Mouse (Mus musculus) neural tube, embryonic 14.5 days (tissue): ENCODE data around the gene Gkap1. TPM values are rescaled to one million over a fixed set of nuclear protein-coding genes. Genes with fewer than 3 reads are reported as not detected.
A peak's percentile ranks its signal among the peaks of the same experiment; 100 is the strongest.

Source experiments
- ATAC-seq: fragments of 200-750 bp; cut with Nextera tagmentation; 2 replicates; pipeline ENCODE4 v1.8.0; 2017; ENCODE audit warnings: low read depth, mild to moderate bottlenecking, moderate TSS enrichment, moderate library complexity
- H3K27ac ChIP-seq: fragments of 300-500 bp; sonication (generic); 2 replicates; pipeline ENCODE4 v1.5.1; 2014; ENCODE audit warnings: low read depth, mild to moderate bottlenecking, control low read depth, low read length, moderate library complexity, mixed read lengths
- H3K27me3 ChIP-seq: fragments of 300-500 bp; sonication (generic); 2 replicates; pipeline ENCODE4 v1.6.1; 2014; ENCODE audit warnings: low read length; ENCODE audit not compliant: control insufficient read depth, insufficient read depth
- H3K36me3 ChIP-seq: fragments of 300-500 bp; sonication (generic); 2 replicates; pipeline ENCODE4 v1.6.1; 2014; ENCODE audit warnings: low read length, mixed read lengths; ENCODE audit not compliant: control insufficient read depth, insufficient read depth
- H3K4me1 ChIP-seq: fragments of 300-500 bp; sonication (generic); 2 replicates; pipeline ENCODE4 v1.6.1; 2014; ENCODE audit warnings: low read length; ENCODE audit not compliant: control insufficient read depth, insufficient read depth
- H3K4me2 ChIP-seq: fragments of 300-500 bp; sonication (generic); 2 replicates; pipeline ENCODE4 v1.6.1; 2014; ENCODE audit warnings: mild to moderate bottlenecking, low read depth, low read length, control low read depth
- H3K4me3 ChIP-seq: fragments of 300-500 bp; sonication (generic); 2 replicates; pipeline ENCODE4 v1.5.1; 2014; ENCODE audit warnings: low read depth, low read length, control low read depth, mixed read lengths
- H3K9ac ChIP-seq: fragments of 300-500 bp; sonication (generic); replicated peaks from 2 replicates; pipeline ENCODE4 v1.6.1; 2014; ENCODE audit warnings: low read depth, mild to moderate bottlenecking, control low read depth, low read length, mixed read lengths
- H3K9me3 ChIP-seq: fragments of 300-500 bp; sonication (generic); 2 replicates; pipeline ENCODE4 v1.6.1; 2016; ENCODE audit warnings: low read length; ENCODE audit not compliant: control insufficient read depth
- WGBS: fragments of 180-500 bp; shearing (Covaris S2); extraction: QIAGEN DNeasy Blood & Tissue Kit; methylation state at CpG from one replicate; pipeline ENCODE4 v1.1.7; 2014; 5-methylcytosine and 5-hydroxymethylcytosine counted together
- polyA plus RNA-seq: library from polyadenylated mRNA; unstranded; fragments of >200 nt; fragmentation: Nextera tagmentation; extraction: Ambion mirVana; gene quantifications from 2 replicates; pipeline ENCODE4 v1.2.1, GENCODE M21; 2014

Gene Gkap1
- polyA plus RNA-seq, 1 experiment from 2014 or later, result 29.7 TPM

DNA sequence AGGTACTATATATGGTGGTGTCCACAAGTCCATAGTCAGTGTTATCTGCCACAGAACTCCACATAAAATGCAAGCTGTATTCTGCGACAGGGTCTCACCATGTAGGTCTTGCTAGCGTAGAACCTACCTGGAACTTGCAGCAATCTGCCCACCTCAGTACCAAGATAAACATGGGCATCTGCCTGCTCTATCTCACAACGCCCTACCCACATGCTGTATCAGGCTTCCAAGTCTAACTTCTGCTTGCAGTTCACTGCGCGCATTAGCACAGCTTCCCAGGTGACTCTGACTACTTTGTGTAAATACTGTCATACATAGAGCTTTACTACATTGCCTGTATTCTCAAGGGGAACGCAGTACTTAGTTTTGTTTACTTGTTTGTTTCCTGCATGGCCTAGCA is 26.5 kb upstream of the Gkap1 start:
- H3K4me3 ChIP-seq, result no peak overlapping the region
- H3K27ac ChIP-seq, result no peak overlapping the region
- ATAC-seq, result no peak
- H3K9ac ChIP-seq, result no peak overlapping the region
- H3K4me1 ChIP-seq, result no peaks in the 10 kb centered on the region
- H3K27me3 ChIP-seq, result no peaks in the 10 kb centered on the region
- no peaks in the 10 kb centered on the region for H3K9me3 ChIP-seq
- 93% methylated on average over 6 of the region's 6 CpGs for WGBS
- H3K4me2 ChIP-seq, result no peak overlapping the region
- no peaks in the 10 kb centered on the region for H3K36me3 ChIP-seq

GRCm38 (mm10) chr13:58298756-58299155 is 23.3 kb upstream of the Gkap1 start:
- 96% methylated on average over 3 of the region's 3 CpGs for WGBS
- no peak overlapping the region for H3K27ac ChIP-seq
- H3K27me3 ChIP-seq, result no peaks in the 10 kb centered on the region
- H3K4me3 ChIP-seq, result no peak overlapping the region
- no peaks in the 10 kb centered on the region for H3K36me3 ChIP-seq
- H3K9me3 ChIP-seq, result no peaks in the 10 kb centered on the region
- no peak overlapping the region for H3K4me2 ChIP-seq
- no peak for ATAC-seq
- H3K4me1 ChIP-seq, result no peaks in the 10 kb centered on the region
- no peak overlapping the region for H3K9ac ChIP-seq

DNA sequence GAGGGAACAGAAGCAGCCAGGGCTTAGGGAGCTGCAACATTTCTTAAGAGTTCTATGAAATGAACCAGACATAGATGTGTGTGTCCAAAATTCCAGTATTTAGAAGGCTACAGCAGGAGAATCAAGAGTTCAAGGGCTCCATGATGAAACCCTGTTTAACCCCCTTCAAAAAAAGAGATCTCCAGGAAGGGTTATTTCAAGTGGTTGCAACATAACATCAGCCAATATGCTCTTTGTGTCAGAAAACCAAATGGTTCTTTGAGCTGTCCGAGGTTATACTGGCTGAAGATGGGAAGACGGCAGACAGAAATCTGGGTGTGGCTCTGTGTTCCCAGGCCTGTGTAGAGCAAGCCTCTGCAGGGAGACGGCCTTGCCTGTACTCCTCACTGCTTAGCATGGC is 20.1 kb upstream of the Gkap1 start:
- no peak for ATAC-seq
- Histone ChIP-seq H3K36me3 (no peaks in the 10 kb centered on the region), H3K27me3 (no peaks in the 10 kb centered on the region), H3K27ac (no peak overlapping the region), H3K4me3 (no peak overlapping the region), H3K9me3 (no peaks in the 10 kb centered on the region), H3K9ac (no peak overlapping the region), H3K4me1 (no peaks in the 10 kb centered on the region), H3K4me2 (no peak overlapping the region)
- WGBS, result 82% methylated on average over 3 of the region's 3 CpGs

DNA sequence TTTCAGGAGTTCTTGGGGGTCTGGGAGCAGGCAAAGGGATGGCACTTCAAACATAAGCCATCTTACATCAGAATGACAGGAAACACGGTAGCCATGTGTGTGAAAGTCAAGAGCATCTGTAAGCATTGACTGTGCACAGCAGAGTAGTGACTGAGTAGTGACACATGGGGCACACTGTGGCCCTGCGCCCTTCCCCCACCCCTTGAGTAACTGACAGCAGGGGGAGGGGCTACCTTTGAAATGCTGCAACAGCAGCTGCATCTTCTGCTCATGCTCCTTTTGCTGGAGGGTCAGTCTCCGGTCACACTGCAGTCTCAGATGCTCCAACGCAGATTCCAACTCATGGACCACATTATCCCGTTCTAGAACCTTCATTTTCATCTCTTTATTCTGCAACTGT is 17.3 kb upstream of the Gkap1 start:
- 4% methylated on average over 5 of the region's 5 CpGs for WGBS

DNA sequence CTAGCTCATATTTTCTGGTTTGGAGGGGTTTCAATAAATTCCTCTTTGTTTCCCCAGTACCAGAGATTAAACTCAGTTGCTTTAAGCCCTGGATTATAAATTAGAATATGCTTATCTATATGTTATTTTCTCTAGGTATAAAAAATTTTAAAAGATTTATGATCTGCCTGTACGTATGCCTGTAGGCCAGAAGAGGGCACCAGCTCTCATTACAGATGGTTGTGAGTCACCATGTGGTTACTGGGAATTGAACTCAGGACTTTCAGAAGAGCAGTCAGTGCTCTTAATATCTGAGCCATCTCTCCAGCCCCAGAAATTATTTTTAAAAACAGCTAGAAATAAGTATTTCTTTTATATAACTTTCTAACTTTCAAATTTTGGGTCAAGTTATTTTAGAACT is 13.8 kb upstream of the Gkap1 start:
- 67% methylated on average over 1 of the region's 1 CpGs for WGBS
- H3K36me3 ChIP-seq, result no peaks in the 10 kb centered on the region
- H3K4me2 ChIP-seq, result no peak overlapping the region
- H3K27me3 ChIP-seq, result no peaks in the 10 kb centered on the region
- no peak overlapping the region for H3K4me3 ChIP-seq
- H3K4me1 ChIP-seq, result no peaks in the 10 kb centered on the region
- H3K9me3 ChIP-seq, result no peaks in the 10 kb centered on the region
- ATAC-seq, result no peak
- H3K27ac ChIP-seq, result no peak overlapping the region
- H3K9ac ChIP-seq, result no peak overlapping the region

More for the DNA sequence above, 17.3 kb upstream of the Gkap1 start:
- ATAC-seq, result no peak
- H3K27me3 ChIP-seq, result no peaks in the 10 kb centered on the region
- H3K4me1 ChIP-seq, result no peaks in the 10 kb centered on the region
- H3K9me3 ChIP-seq, result no peaks in the 10 kb centered on the region
- no peak overlapping the region for H3K9ac ChIP-seq
- no peak overlapping the region for H3K27ac ChIP-seq
- H3K4me3 ChIP-seq, result no peak overlapping the region
- H3K36me3 ChIP-seq, result no peaks in the 10 kb centered on the region
- H3K4me2 ChIP-seq, result no peak overlapping the region

DNA sequence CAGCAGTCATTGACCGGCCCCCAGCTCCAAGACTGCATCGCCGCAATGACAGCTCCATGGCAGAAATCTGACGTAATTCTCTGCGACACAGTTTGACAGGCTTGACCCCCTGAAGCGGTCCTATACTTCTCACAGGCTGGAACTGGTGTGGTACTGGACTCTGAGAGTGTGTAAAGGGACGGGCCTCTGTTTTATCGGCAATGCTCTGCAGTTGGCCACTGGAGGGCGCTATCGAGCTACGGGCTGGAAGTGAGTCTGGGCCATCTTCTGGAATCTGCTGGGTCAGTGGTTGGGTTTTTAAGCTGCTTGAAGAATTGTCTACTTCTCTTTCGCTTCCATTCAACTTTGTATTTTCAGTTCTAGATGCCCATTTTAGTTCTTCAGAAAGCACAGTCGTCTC is 12.3 kb upstream of the Gkap1 start:
- Histone ChIP-seq H3K4me1 (no peaks in the 10 kb centered on the region), H3K9me3 (no peaks in the 10 kb centered on the region), H3K36me3 (no peaks in the 10 kb centered on the region), H3K4me3 (no peak overlapping the region), H3K9ac (no peak overlapping the region), H3K4me2 (no peak overlapping the region), H3K27ac (no peak overlapping the region), H3K27me3 (no peaks in the 10 kb centered on the region)
- peak; percentile 61; the same call in 1 of the 2 replicates for ATAC-seq
- WGBS, result 15% methylated on average over 13 of the region's 13 CpGs

DNA sequence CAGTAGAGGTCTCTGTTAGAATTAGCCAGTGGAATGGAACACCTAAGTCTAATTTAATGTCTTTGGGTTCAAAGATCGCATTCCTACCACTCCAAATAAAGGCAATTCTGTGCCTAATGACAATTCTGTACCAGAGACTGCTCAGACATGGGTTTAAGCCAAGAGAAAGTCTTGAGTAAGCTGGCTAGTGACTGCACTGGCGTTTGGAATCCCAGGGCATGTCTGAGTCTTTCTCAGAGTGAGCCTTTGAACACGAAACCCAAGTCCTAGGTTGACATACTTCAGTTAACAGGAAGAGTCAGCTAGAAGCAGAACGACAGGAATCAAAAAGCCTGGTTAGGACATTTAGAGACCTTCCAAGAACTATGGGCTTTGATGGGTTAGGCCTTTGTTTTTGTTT is 8.0 kb upstream of the Gkap1 start:
- Histone ChIP-seq H3K27ac (no peak overlapping the region), H3K27me3 (no peaks in the 10 kb centered on the region), H3K4me3 (no peak overlapping the region), H3K4me2 (no peak overlapping the region), H3K9ac (no peak overlapping the region), H3K4me1 (no peaks in the 10 kb centered on the region), H3K9me3 (no peaks in the 10 kb centered on the region), H3K36me3 (no peaks in the 10 kb centered on the region)
- WGBS, result 71% methylated on average over 4 of the region's 4 CpGs
- ATAC-seq, result no peak

DNA sequence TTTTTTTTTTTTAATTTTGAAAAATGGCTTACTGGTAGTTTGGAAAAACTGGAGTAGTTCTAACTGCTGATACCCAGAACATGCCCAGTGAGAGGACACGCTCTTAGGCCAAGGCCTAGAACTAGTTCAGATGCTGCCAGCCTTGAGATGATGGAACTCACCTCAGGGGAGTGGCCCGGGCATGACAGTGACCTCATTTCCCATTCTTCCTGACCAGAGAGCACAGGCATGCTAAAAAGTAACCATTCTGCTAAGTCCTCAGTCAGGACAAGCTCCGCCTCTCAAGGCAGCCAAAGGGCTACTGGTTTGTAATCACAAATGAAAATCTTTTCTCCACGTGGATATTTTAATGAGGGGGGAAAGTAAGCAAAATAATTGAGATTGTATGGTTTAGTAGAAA is 6.4 kb upstream of the Gkap1 start:
- Histone ChIP-seq H3K4me2 (no peak overlapping the region), H3K36me3 (no peaks in the 10 kb centered on the region), H3K4me1 (no peaks in the 10 kb centered on the region), H3K9ac (no peak overlapping the region), H3K9me3 (no peaks in the 10 kb centered on the region), H3K27me3 (no peaks in the 10 kb centered on the region), H3K27ac (no peak overlapping the region), H3K4me3 (no peak overlapping the region)
- 68% methylated on average over 4 of the region's 4 CpGs for WGBS
- no peak for ATAC-seq

DNA sequence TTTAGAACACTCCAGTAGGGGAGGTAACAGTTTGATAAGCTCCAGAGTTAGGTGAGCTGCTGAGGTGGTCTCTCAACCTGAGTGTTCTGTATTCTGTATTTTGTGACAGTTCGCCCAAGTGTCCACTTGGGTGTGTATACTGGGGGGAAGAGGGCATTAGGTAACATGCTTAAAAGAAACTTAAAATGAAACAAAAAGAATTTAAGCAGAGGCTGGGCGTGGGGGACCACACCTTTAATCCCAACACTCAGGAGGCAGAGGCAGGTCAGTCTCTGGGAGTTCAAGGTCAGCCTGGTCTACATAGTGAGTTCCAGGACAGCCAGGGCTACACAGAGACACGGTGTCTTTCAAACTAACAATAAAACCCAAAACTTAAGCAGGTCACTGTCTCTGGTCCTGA is 5.0 kb upstream of the Gkap1 start:
- no peak for ATAC-seq
- Histone ChIP-seq H3K4me2 (no peak overlapping the region), H3K9me3 (no peaks in the 10 kb centered on the region), H3K27ac (no peak overlapping the region), H3K27me3 (no peaks in the 10 kb centered on the region), H3K4me3 (no peak overlapping the region), H3K4me1 (no peaks in the 10 kb centered on the region), H3K9ac (no peak overlapping the region), H3K36me3 (no peaks in the 10 kb centered on the region)
- 84% methylated on average over 3 of the region's 3 CpGs for WGBS

GRCm38 (mm10) chr13:58276256-58276655 is 757 bp upstream of the Gkap1 start:
- H3K9me3 ChIP-seq, result no peaks in the 10 kb centered on the region
- H3K36me3 ChIP-seq, result no peaks in the 10 kb centered on the region
- 61% methylated on average over 10 of the region's 10 CpGs for WGBS
- H3K4me1 ChIP-seq, result peaks cover 12% of the 10 kb centered on the region; the same call in 1 of the 2 replicates
- H3K4me3 ChIP-seq, result no peak overlapping the region
- H3K4me2 ChIP-seq, result no peak overlapping the region
- no peaks in the 10 kb centered on the region for H3K27me3 ChIP-seq
- no peak overlapping the region for H3K27ac ChIP-seq
- H3K9ac ChIP-seq, result no peak overlapping the region
- ATAC-seq, result no peak
